Comparison of ENCODE assay signal across 10 mouse cellular contexts in the genomic region with DNA sequence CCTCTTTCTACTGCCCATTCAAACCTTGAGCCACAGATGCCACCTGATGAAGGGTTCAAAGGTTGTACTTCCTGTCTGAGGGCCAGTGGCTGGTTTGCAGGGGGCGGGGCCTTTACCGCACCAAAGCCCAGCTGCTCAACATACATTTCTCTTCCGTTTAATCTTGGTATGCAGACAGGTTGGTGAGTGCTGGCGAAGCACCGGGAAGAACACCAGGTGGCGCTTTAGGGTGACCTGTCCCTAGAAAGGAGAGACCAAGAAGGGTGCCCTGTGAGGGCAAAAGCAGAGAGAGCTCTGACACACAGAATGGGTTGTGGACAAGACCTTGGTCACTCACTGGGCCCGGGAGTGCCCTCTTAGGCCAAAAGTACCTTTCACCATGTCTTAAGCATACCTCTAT. TPM values are rescaled to one million over a fixed set of nuclear protein-coding genes. Genes with fewer than 3 reads are reported as not detected.
DNase-seq lines count a peak whose midpoint lies in the region; ATAC-seq and TF ChIP-seq lines count a peak whose summit lies in the region.
"Had no signal": no experiment of that assay in that cellular context is flagged by ENCODE, and none has a peak within 500 bp of the region (broad histone marks: within the 10 kb centered on the region; RNA-seq: fewer than 3 reads in every experiment).

No protein-coding gene starts in this region.

- DNase-seq in forebrain, embryonic 14.5 days (ENCODE audit: low spot score), result peak; percentile 51
- peak; percentile 74 for DNase-seq in 416B (ENCODE audit: low read depth)
- peak; percentile 79 for DNase-seq in adrenal gland, postnatal 14 days
- peak; percentile 34 for DNase-seq in gastrocnemius, adult 18-20 months (ENCODE audit: low spot score)
- DNase-seq in kidney, postnatal 0 days (ENCODE audit: low spot score), result peak; percentile 87
- DNase-seq in midbrain, embryonic 14.5 days, result peak; percentile 80
- DNase-seq in yolk sac, embryonic 10.5 days (ENCODE audit: low spot score), result peak; percentile 46

- H3K27me3 ChIP-seq in forebrain, embryonic 14.5 days (replicated peaks; ENCODE audit: control insufficient read depth, insufficient read depth, low read length), result no peaks in the 10 kb centered on the region
- peaks cover 14% of the 10 kb centered on the region; the same call in 1 of the 2 replicates for H3K27me3 ChIP-seq in forebrain, embryonic 12.5 days
- H3K27me3 ChIP-seq in kidney, postnatal 0 days (ENCODE audit: insufficient read depth, low read length), result no peaks in the 10 kb centered on the region
- no peaks in the 10 kb centered on the region for H3K27me3 ChIP-seq in midbrain, embryonic 14.5 days (ENCODE audit: control insufficient read depth, insufficient read depth, low read length)

- no peak overlapping the region for H3K27ac ChIP-seq in forebrain, embryonic 14.5 days (ENCODE audit: low read depth, low read length)
- H3K27ac ChIP-seq in forebrain, embryonic 12.5 days, result no peak overlapping the region
- H3K27ac ChIP-seq in kidney, postnatal 0 days, result no peak overlapping the region
- H3K27ac ChIP-seq in midbrain, embryonic 14.5 days (replicated peaks; ENCODE audit: low read depth, low read length), result no peak overlapping the region

- no peaks in the 10 kb centered on the region for H3K9me3 ChIP-seq in forebrain, embryonic 14.5 days (replicated peaks; ENCODE audit: control insufficient read depth, low read length)
- no peaks in the 10 kb centered on the region for H3K9me3 ChIP-seq in forebrain, embryonic 12.5 days
- no peaks in the 10 kb centered on the region for H3K9me3 ChIP-seq in kidney, postnatal 0 days (replicated peaks; ENCODE audit: low read length)
- no peaks in the 10 kb centered on the region for H3K9me3 ChIP-seq in midbrain, embryonic 14.5 days (ENCODE audit: control insufficient read depth, low read length)

- peak; percentile 84 for TF ChIP-seq CTCF in kidney, postnatal 0 days (IDR thresholded peaks at IDR 0.05; ENCODE audit: low read depth)

- H3K4me1 ChIP-seq in forebrain, embryonic 14.5 days (ENCODE audit: control insufficient read depth, insufficient read depth, low read length), result peaks cover 8% of the 10 kb centered on the region
- H3K4me1 ChIP-seq in forebrain, embryonic 12.5 days, result no peaks in the 10 kb centered on the region
- no peaks in the 10 kb centered on the region for H3K4me1 ChIP-seq in kidney, postnatal 0 days (replicated peaks; ENCODE audit: insufficient read depth, low read length)
- 0 out of 2 replicates have a peak, but pooled peaks cover 2% of the 10 kb centered on the region for H3K4me1 ChIP-seq in midbrain, embryonic 14.5 days (ENCODE audit: control insufficient read depth, insufficient read depth, low read length)

- H3K4me3 ChIP-seq in forebrain, embryonic 14.5 days (ENCODE audit: low read depth, low read length), result no peak overlapping the region
- no peak overlapping the region for H3K4me3 ChIP-seq in forebrain, embryonic 12.5 days (replicated peaks)
- H3K4me3 ChIP-seq in kidney, postnatal 0 days (replicated peaks; ENCODE audit: low read depth, low read length), result no peak overlapping the region
- H3K4me3 ChIP-seq in midbrain, embryonic 14.5 days (replicated peaks; ENCODE audit: low read depth, low read length), result no peak overlapping the region
- H3K4me3 ChIP-seq: myocyte had no signal

- WGBS in forebrain, embryonic 14.5 days, result 12% methylated on average over 7 of the region's 7 CpGs
- 10% methylated on average over 7 of the region's 7 CpGs for WGBS in forebrain, embryonic 12.5 days
- WGBS in kidney, postnatal 0 days, result 10% methylated on average over 7 of the region's 7 CpGs
- WGBS in midbrain, embryonic 14.5 days, result 14% methylated on average over 7 of the region's 7 CpGs

- no peak overlapping the region for H3K4me2 ChIP-seq in forebrain, embryonic 14.5 days (ENCODE audit: low read length)
- no peak overlapping the region for H3K4me2 ChIP-seq in forebrain, embryonic 12.5 days
- H3K4me2 ChIP-seq in kidney, postnatal 0 days (ENCODE audit: low read length), result no peak overlapping the region
- no peak overlapping the region for H3K4me2 ChIP-seq in midbrain, embryonic 14.5 days (ENCODE audit: low read length)

- no peak for ATAC-seq in forebrain, embryonic 14.5 days
- ATAC-seq in forebrain, embryonic 12.5 days (ENCODE audit: low FRiP score), result no peak
- no peak; the same call in 1 of the 2 replicates for ATAC-seq in kidney, postnatal 0 days (replicated peaks; ENCODE audit: low FRiP score, low read depth)
- ATAC-seq in midbrain, embryonic 14.5 days (ENCODE audit: low FRiP score, low TSS enrichment), result no peak

- H3K36me3 ChIP-seq in forebrain, embryonic 14.5 days (ENCODE audit: control insufficient read depth, insufficient read depth, low read length), result no peaks in the 10 kb centered on the region
- H3K36me3 ChIP-seq in forebrain, embryonic 12.5 days (replicated peaks), result no peaks in the 10 kb centered on the region
- H3K36me3 ChIP-seq in kidney, postnatal 0 days (ENCODE audit: insufficient read depth, low read length), result no peaks in the 10 kb centered on the region
- H3K36me3 ChIP-seq in midbrain, embryonic 14.5 days (ENCODE audit: control insufficient read depth, insufficient read depth, low read length), result no peaks in the 10 kb centered on the region

- no peak overlapping the region for H3K9ac ChIP-seq in forebrain, embryonic 14.5 days (ENCODE audit: low read length)
- no peak overlapping the region for H3K9ac ChIP-seq in forebrain, embryonic 12.5 days
- no peak overlapping the region for H3K9ac ChIP-seq in kidney, postnatal 0 days (ENCODE audit: low read depth, low read length)
- no peak overlapping the region for H3K9ac ChIP-seq in midbrain, embryonic 14.5 days (replicated peaks; ENCODE audit: low read length)

RNA-seq across cellular contexts. Expression of a gene that starts 16.0 kb away (rescaled TPM):
- polyA plus RNA-seq in forebrain, embryonic 14.5 days (2014; fragmentation: Nextera tagmentation; extraction: Ambion mirVana), result 0.28 and 0.41 TPM in 2 replicates
- 0.18 and 0.26 TPM in 2 replicates for polyA plus RNA-seq in forebrain, embryonic 12.5 days (2016; fragmentation: Nextera tagmentation; extraction: Ambion mirVana)
- not detected in 2 replicates for total RNA-seq in adrenal gland, postnatal 14 days (2021)
- total RNA-seq in gastrocnemius, adult 18-20 months (2021), result not detected
- 0.86 and 0.89 TPM in 2 replicates for polyA plus RNA-seq in kidney, postnatal 0 days (2015; fragmentation: Nextera tagmentation; extraction: Ambion mirVana)
- polyA plus RNA-seq in midbrain, embryonic 14.5 days (2014; fragmentation: Nextera tagmentation; extraction: Ambion mirVana), result 0.83 and 0.94 TPM in 2 replicates
- total RNA-seq: MEL had no signal
- polyA plus RNA-seq: myocyte had no signal

RNA-seq across cellular contexts. Expression of a gene that starts 28.3 kb away (rescaled TPM):
- 3.3 and 3.4 TPM in 2 replicates for polyA plus RNA-seq in forebrain, embryonic 14.5 days (2014; fragmentation: Nextera tagmentation; extraction: Ambion mirVana)
- polyA plus RNA-seq in forebrain, embryonic 12.5 days (2016; fragmentation: Nextera tagmentation; extraction: Ambion mirVana), result 2.0 TPM in 2 replicates
- total RNA-seq in adrenal gland, postnatal 14 days (2021), result 0.89 and 1.1 TPM in 2 replicates
- total RNA-seq in gastrocnemius, adult 18-20 months (2021), result under 1 TPM; 0.09 to 0.33 TPM
- polyA plus RNA-seq in kidney, postnatal 0 days (2015; fragmentation: Nextera tagmentation; extraction: Ambion mirVana), result 1.5 and 1.7 TPM in 2 replicates
- polyA plus RNA-seq in midbrain, embryonic 14.5 days (2014; fragmentation: Nextera tagmentation; extraction: Ambion mirVana), result 3.0 and 3.9 TPM in 2 replicates
- total RNA-seq: MEL had no signal
- polyA plus RNA-seq: myocyte had no signal

RNA-seq across cellular contexts. Expression of a gene that starts 48.8 kb away (rescaled TPM):
- 0.09 TPM in 1 of 2 replicates, not detected in the other for polyA plus RNA-seq in forebrain, embryonic 14.5 days (2014; fragmentation: Nextera tagmentation; extraction: Ambion mirVana)
- polyA plus RNA-seq in forebrain, embryonic 12.5 days (2016; fragmentation: Nextera tagmentation; extraction: Ambion mirVana), result not detected in 2 replicates
- total RNA-seq in adrenal gland, postnatal 14 days (2021), result 13.7 and 14.3 TPM in 2 replicates
- under 1 TPM in 1 of 2 experiments, not detected in 1; 0.11 TPM for total RNA-seq in gastrocnemius, adult 18-20 months (2021)
- not detected in 2 replicates for polyA plus RNA-seq in kidney, postnatal 0 days (2015; fragmentation: Nextera tagmentation; extraction: Ambion mirVana)
- 0.13 TPM in 1 of 2 replicates, not detected in the other for polyA plus RNA-seq in midbrain, embryonic 14.5 days (2014; fragmentation: Nextera tagmentation; extraction: Ambion mirVana)
- total RNA-seq: MEL had no signal
- polyA plus RNA-seq: myocyte had no signal

Comparison
In these comparisons a context has a peak if more than half of its experiments do, and no peak if none do; other contexts are left out.
1. DNase-seq: peak in every context shown above with its lines; median percentile 87 in kidney, postnatal 0 days; 80 in midbrain, embryonic 14.5 days; 79 in adrenal gland, postnatal 14 days; 74 in 416B; 51 in forebrain, embryonic 14.5 days; 46 in yolk sac, embryonic 10.5 days; 34 in gastrocnemius, adult 18-20 months.